Mouse (Mus musculus): ENCODE data around the gene A630001G21Rik.

GRCm38 (mm10) chr1:85719049-85719448 lies 59.4 kb downstream of the A630001G21Rik start:
- TF ChIP-seq CTCF (IDR thresholded peaks at IDR 0.05; ENCODE audit: control insufficient read depth, insufficient read depth, insufficient replicate concordance, low read depth, low read length) (no peak), POLR2A (IDR thresholded peaks at IDR 0.05; ENCODE audit: control insufficient read depth, low read depth, low read length) (no peak)
